Mouse (Mus musculus): ENCODE measurements around the gene Pxylp1.

- no peak for TF ChIP-seq POLR2A (IDR thresholded peaks at IDR 0.05; ENCODE audit: borderline replicate concordance, extremely low read depth, low read depth, low read length)
- no peak for TF ChIP-seq CTCF (IDR thresholded peaks at IDR 0.05; ENCODE audit: insufficient read depth, low read length)
Observed at GRCm38 (mm10) chr9:96881901-96882300, 10.6 kb downstream of the Pxylp1 start.
